8 mouse cellular contexts compared by ENCODE assay signal in the genomic region with DNA sequence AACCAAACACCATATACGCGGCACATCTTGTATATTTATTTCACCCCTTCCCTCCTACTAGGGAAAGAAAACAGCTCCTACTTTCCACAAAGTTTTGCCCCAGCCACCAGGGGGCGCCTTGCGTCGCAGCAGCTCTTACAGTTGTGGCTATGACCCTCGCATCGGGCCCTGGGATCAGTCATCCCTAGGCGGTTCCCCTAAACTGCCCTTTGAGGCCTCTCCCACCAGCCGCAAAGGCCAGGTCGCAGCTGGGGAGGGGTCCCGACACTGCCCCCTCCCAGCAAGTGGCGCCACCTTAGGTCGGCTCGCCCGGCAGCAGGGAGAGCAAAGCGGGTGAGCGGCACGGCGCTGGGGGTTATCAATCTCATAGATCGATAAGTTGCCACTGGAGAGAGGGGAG. TPM values are rescaled to one million over a fixed set of nuclear protein-coding genes. Genes with fewer than 3 reads are reported as not detected.
DNase-seq lines count a peak whose midpoint lies in the region; ATAC-seq and TF ChIP-seq lines count a peak whose summit lies in the region.

No protein-coding gene starts in this region.

- TF ChIP-seq CTCF in intestine, postnatal 0 days (IDR thresholded peaks at IDR 0.05; ENCODE audit: low read depth): peak; percentile 80
- peak; percentile 71 for TF ChIP-seq CTCF in liver, postnatal 0 days (IDR thresholded peaks at IDR 0.05; ENCODE audit: low read depth)
- TF ChIP-seq CTCF in olfactory bulb, adult 2 months (IDR thresholded peaks at IDR 0.05; ENCODE audit: insufficient read depth, low read depth, low read length): peak; percentile 73

- TF ChIP-seq POLR2A in olfactory bulb, adult 2 months (IDR thresholded peaks at IDR 0.05; ENCODE audit: insufficient read depth, low read depth, low read length): no peak

- ATAC-seq in intestine, postnatal 0 days: no peak
- ATAC-seq in liver, postnatal 0 days: no peak

- H3K4me1 ChIP-seq in intestine, postnatal 0 days (replicated peaks; ENCODE audit: control insufficient read depth, insufficient read depth, low read length): 0 out of 2 replicates have a peak, but pooled peaks cover 5% of the 10 kb centered on the region
- H3K4me1 ChIP-seq in liver, postnatal 0 days (ENCODE audit: insufficient read depth): peaks cover 9% of the 10 kb centered on the region; the same call in 1 of the 2 replicates
- H3K4me1 ChIP-seq in olfactory bulb, adult 2 months (ENCODE audit: control insufficient read depth, insufficient read depth, low read length): peaks cover 42% of the 10 kb centered on the region

- H3K27me3 ChIP-seq in intestine, postnatal 0 days (replicated peaks; ENCODE audit: control insufficient read depth, insufficient read depth, low read length): peaks cover 44% of the 10 kb centered on the region
- H3K27me3 ChIP-seq in liver, postnatal 0 days (ENCODE audit: insufficient read depth, low read length): peaks cover 75% of the 10 kb centered on the region

- no peak overlapping the region for H3K27ac ChIP-seq in intestine, postnatal 0 days (ENCODE audit: low read depth, low read length)
- no peak overlapping the region for H3K27ac ChIP-seq in liver, postnatal 0 days (ENCODE audit: low read depth)
- no peak overlapping the region for H3K27ac ChIP-seq in olfactory bulb, adult 2 months (ENCODE audit: insufficient read depth, low read depth, low read length)

- H3K4me3 ChIP-seq in intestine, postnatal 0 days (ENCODE audit: low read depth, low read length): peak overlapping the region; percentile 73
- H3K4me3 ChIP-seq in liver, postnatal 0 days (ENCODE audit: low read depth, low read length): 0 out of 2 replicates have a peak overlapping the region, but pooled peaks have one; percentile 19
- peak overlapping the region; percentile 19 for H3K4me3 ChIP-seq in olfactory bulb, adult 2 months (ENCODE audit: insufficient read depth, low read depth, low read length)

- TF ChIP-seq EP300 in liver, postnatal 0 days (IDR thresholded peaks at IDR 0.05; ENCODE audit: low read depth): no peak

- H3K9ac ChIP-seq in intestine, postnatal 0 days (ENCODE audit: low read depth, low read length): no peak overlapping the region
- no peak overlapping the region for H3K9ac ChIP-seq in liver, postnatal 0 days (replicated peaks)

- WGBS in intestine, postnatal 0 days: under 1% methylated on average over 20 of the region's 20 CpGs
- WGBS in liver, postnatal 0 days (ENCODE audit: insufficient replicate concordance): 0% methylated on average over 19 of the region's 20 CpGs
- 3% methylated on average over 20 of the region's 20 CpGs for WGBS in olfactory bulb, adult 2 months

- no peaks in the 10 kb centered on the region for H3K36me3 ChIP-seq in intestine, postnatal 0 days (ENCODE audit: control insufficient read depth, insufficient read depth)
- no peaks in the 10 kb centered on the region for H3K36me3 ChIP-seq in liver, postnatal 0 days (replicated peaks; ENCODE audit: insufficient read depth, low read length)

- H3K9me3 ChIP-seq in intestine, postnatal 0 days (ENCODE audit: control insufficient read depth): no peaks in the 10 kb centered on the region
- no peaks in the 10 kb centered on the region for H3K9me3 ChIP-seq in liver, postnatal 0 days (ENCODE audit: low read length)

- DNase-seq in right cerebral cortex, postnatal 4 days: peak; percentile 49
- DNase-seq in right cerebral cortex, adult 2 months (ENCODE audit: low spot score in 2 of 2): no peak
- DNase-seq in cerebellum, adult 9-11 months: peak; percentile 68
- DNase-seq in gastrocnemius, postnatal 10 days: peak; percentile 62
- peak; percentile 54 for DNase-seq in liver, postnatal 0 days
- DNase-seq in left cerebral cortex, postnatal 14 days (ENCODE audit: low spot score in 2 of 2): no peak

- peak overlapping the region; percentile 98 for H3K4me2 ChIP-seq in intestine, postnatal 0 days (replicated peaks; ENCODE audit: low read depth)
- H3K4me2 ChIP-seq in liver, postnatal 0 days (ENCODE audit: low read depth, low read length): peak overlapping the region; percentile 52

- intact Hi-C loops in left cerebral cortex, postnatal 14 days (cut with DNase I): loop anchor here (5.0 kb wide), 1 partner anchor 244 kb away; no protein-coding TSS in a partner anchor

RNA-seq across cellular contexts. Expression of gene Zfp423, which starts 1.7 kb away (rescaled TPM):
- total RNA-seq in gastrocnemius, postnatal 10 days (2021): 10 to 100 TPM; 20.7 to 23.5 TPM
- polyA plus RNA-seq in intestine, postnatal 0 days (2015; fragmentation: Nextera tagmentation; extraction: Ambion mirVana): 1.6 and 1.8 TPM in 2 replicates
- 0.31 and 0.36 TPM in 2 replicates for polyA plus RNA-seq in liver, postnatal 0 days (2015; fragmentation: Nextera tagmentation; extraction: Ambion mirVana)
- not detected in 2 replicates for polyA plus RNA-seq in olfactory bulb, adult 2 months (2012; ENCODE audit: insufficient read depth, insufficient read length, low replicate concordance, missing spikeins)
- total RNA-seq in left cerebral cortex, postnatal 14 days (2021): 10 to 100 TPM; 20.4 to 27.4 TPM

Comparison
In these comparisons a context has a peak if more than half of its experiments do, and no peak if none do; other contexts are left out.
1. DNase-seq: peak in right cerebral cortex, postnatal 4 days (single experiment), cerebellum, adult 9-11 months (single experiment), gastrocnemius, postnatal 10 days (single experiment) and liver, postnatal 0 days (single experiment); none in right cerebral cortex, adult 2 months (0 of 2) and left cerebral cortex, postnatal 14 days (0 of 2).
2. H3K4me3 ChIP-seq: peak in every context shown above with its lines; median percentile 73 in intestine, postnatal 0 days; 19 in liver, postnatal 0 days; 19 in olfactory bulb, adult 2 months.
3. Peak in every context shown above with its lines, with median percentiles within 50 percentile points of each other: CTCF ChIP-seq.